Mouse (Mus musculus): ENCODE data around the gene Cmas.
A peak's percentile ranks its signal among the peaks of the same experiment; 100 is the strongest.

Gene Cmas

GRCm38 (mm10) chr6:142792241-142792968 is 35.9 kb downstream of the Cmas start:
- DNase-seq (ENCODE audit: low read depth, low spot score) = no peak

- no peak for DNase-seq (ENCODE audit: low read depth, low spot score)
Observed at GRCm38 (mm10) chr6:142793468-142793867, 37.0 kb downstream of the Cmas start.

DNA sequence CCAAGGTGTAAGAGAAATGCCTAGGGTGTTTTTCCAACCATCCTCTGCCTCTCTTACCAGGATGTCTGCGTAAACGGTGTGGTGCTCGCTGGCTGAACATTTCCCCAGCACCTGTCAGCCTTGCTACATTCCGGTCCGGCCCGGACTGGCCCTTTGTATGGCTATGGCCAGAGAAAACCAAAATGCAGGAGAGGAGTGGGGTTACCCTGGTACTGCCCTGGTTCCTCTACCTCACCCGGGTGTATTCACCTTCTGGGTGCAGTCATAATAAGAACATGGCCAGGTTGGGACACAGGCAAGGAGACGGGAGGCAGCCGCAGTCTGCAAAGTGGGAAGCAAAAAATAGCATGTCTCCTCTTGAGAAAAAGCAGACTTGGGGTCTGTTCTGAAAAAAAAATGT is 38.6 kb downstream of the Cmas start:
- no peak for DNase-seq (ENCODE audit: low read depth, low spot score)

- DNase-seq (ENCODE audit: low read depth, low spot score) = no peak
Observed at GRCm38 (mm10) chr6:142795655-142796441, 39.4 kb downstream of the Cmas start.

- DNase-seq (ENCODE audit: low read depth, low spot score) = no peak
Observed at GRCm38 (mm10) chr6:142797996-142798395, 41.5 kb downstream of the Cmas start.

DNA sequence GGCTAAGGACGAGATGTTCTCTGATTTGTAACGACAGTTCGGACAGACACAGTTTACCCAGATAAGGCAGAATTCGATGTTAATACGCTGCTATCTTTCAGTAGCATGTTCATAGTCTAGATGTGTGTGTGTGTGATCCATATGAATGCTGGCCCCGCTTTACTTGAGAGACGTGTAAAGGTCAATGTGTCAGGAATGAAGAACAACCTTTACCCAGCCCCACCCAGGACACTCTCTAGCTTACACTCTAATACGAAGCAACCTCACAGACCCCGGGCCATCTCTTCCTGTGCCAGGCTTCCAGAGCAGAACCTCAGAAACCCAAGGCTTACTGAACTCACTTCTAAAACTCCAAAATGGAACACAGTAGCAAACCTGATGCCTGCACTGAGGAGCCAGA is 42.4 kb downstream of the Cmas start:
- DNase-seq (ENCODE audit: low read depth, low spot score) = no peak

- no peak for DNase-seq (ENCODE audit: low read depth, low spot score)
Observed at GRCm38 (mm10) chr6:142799704-142800374, 43.4 kb downstream of the Cmas start.

DNA sequence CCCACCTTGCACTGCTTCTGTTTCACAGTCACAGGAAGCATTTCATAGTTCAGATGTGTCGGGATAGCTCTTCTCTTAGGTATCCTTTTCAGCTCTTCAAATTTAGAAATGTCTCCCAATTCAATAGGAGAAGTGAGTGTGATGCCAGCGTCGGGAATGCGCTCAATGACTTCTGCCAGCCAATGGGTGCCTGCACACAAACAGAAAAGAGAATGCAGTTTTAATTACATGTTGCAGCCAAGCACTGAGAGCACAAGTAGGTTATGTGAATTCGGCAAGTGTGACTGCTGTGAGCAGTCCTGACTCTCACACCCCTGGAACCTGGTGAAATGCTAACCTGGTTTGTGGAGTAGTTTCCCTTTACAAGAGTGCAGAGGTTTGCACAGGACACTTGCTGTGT is 45.2 kb downstream of the Cmas start:
- no peak for DNase-seq (ENCODE audit: low read depth, low spot score)

DNA sequence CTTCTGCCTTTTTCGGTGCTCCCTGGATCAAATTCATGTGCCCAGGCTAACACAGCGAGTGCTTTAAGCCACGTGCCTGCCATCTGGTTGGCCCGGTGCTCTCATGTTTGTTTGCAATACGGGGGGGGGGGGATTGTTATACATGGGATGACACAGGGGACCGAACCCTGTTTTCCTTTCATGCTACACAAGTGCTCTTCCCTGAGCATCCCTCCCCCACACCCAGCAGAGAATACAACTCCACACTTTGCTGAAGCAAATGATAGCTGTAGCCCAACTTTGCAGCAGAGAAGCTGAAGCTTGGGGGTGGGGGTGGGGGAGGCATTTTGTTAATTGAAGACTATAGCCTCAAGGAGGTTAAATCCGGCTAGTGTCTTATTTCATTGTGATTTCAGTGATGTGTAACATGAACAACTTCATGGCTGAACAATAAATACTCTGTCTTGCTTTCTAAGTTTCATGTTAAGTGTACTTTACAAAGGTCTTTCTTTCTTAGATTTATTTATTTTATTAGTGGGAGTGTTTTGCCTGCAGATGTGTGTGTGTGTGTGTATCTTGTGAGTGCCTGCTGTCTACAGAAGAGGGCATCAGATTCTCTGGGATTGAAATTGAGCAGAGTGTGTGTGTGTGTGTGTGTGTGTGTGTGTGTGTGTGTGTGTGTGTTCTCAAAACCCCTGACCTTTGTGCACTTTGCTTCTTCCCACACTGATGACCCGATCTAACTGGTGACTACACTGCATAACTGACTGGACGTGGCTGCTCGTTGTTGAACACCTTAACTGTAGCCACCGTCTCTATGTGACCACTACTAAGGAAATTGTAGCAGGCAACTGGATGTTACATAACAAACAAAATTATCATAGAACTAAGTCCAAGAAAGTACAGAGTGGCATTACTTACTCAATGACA is 46.4 kb downstream of the Cmas start:
- DNase-seq (ENCODE audit: low read depth, low spot score) = no peak

- no peak for DNase-seq (ENCODE audit: low read depth, low spot score)
Observed at GRCm38 (mm10) chr6:142804402-142804801, 47.9 kb downstream of the Cmas start, which contains the start of gene Sult6b2. Gene Sult6b2, minus strand, starts transcription at chr6:142804502.

DNA sequence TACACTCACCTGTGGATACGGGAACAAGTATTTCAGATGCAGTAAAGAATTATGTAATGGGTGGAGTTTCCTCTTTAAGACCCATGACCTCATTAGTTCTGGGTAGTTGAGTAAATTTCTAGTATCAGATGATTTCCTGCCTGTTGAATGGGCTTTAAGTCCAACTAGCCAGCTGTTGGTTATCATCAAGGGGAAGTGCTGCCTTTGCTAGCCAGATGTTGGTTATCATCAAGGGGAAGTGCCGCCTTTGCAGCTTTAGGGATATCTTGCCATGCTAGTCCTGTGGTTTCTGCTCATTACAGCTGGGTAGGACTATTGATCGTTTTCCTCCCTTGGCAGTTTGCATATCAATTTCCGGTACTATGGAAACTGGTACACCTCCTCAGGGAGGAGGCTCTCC is 49.8 kb downstream of the Cmas start:
- DNase-seq (ENCODE audit: low read depth, low spot score) = no peak

- no peak for DNase-seq (ENCODE audit: low read depth, low spot score)
Observed at GRCm38 (mm10) chr6:142809373-142810098, 53.0 kb downstream of the Cmas start.

GRCm38 (mm10) chr6:142810239-142810638 is 53.8 kb downstream of the Cmas start:
- no peak for DNase-seq (ENCODE audit: low read depth, low spot score)

DNA sequence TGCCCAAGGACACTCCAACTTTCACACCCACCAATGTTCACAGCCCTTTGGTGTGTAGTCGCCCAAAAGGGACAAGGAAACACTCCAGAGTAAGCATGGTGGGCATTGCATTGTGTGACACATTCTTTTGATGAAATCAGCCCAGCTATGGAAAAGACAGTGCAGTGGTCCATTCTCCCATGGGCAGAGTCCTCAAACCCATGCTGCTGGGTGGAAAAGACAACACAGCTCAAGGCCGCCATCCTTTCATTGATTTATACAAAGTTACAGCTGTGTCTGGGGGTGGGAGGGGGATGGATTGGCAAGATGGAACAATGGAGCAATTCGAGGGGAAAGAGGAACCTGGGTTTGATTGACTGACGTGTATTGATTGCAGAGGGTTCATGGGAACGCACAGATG is 56.5 kb downstream of the Cmas start:
- no peak for DNase-seq (ENCODE audit: low read depth, low spot score)

DNA sequence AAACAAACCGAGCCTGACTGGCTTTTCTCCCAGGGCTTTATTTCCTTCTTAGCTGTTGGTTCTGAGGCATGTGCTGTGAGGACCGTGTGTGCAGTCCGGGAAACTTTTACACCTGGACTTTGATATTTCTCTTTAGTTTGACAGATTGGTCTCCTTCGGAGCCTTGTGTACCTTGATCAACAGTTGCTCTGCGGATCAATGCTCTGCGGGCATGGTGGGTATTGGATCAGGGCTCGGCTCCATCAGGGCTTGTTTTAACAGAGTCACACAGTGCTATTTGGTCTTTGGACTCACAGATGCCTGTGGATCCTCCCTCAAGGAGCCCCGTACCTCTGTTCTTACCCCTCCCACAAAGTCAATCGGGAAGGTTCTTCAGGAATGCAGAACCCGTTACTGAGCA is 57.5 kb downstream of the Cmas start:
- DNase-seq (ENCODE audit: low read depth, low spot score) = no peak

- peak; percentile 42 for DNase-seq (ENCODE audit: low read depth, low spot score)
Observed at GRCm38 (mm10) chr6:142814495-142814921, 58.0 kb downstream of the Cmas start.

GRCm38 (mm10) chr6:142815513-142815912 is 59.0 kb downstream of the Cmas start:
- no peak for DNase-seq (ENCODE audit: low read depth, low spot score)

- no peak for DNase-seq (ENCODE audit: low read depth, low spot score)
Observed at GRCm38 (mm10) chr6:142818306-142818705, 61.8 kb downstream of the Cmas start.

DNA sequence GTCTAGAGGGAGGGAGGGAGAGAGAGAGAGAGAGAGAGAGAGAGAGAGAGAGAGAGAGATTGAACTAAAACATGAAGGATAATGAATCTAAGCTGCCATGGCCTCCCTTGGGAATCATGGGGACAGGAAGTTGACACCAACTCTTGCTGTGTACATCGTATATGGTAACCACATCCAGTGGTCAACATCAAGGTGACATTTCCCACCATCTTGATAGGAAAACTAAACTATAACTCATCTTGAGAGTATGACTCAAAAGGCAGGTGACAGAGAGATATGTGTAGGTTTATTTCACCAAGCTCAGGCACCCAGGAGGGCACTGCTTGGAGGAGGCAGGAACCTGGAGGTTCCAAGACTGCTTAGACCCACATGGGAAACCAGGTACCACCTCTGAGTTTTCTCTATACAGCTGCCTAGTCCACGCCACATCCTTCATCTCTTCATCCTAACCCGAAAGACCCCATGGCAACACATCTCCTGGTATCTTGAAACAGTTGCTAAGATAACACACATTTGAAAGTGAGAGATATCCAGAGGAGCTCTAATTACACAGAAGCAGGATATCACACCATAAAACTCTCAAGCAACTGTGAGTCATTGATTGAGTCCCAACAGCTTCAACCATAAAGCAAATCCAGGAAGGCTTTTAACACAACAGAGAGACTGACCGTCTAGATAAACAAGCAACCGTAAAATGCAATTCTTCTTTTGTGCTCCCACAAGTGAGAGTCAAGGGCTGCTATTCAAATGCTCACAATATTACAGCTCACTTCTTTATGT is 66.7 kb downstream of the Cmas start:
- DNase-seq (ENCODE audit: low read depth, low spot score) = no peak
